Mouse (Mus musculus) midbrain, embryonic 11.5 days (tissue): ENCODE data around the gene Gm49378. TPM values are rescaled to one million over a fixed set of nuclear protein-coding genes. Genes with fewer than 3 reads are reported as not detected.

ENCODE experiments used
- ATAC-seq: fragments of 200-750 bp; cut with Nextera tagmentation; 2 replicates; pipeline ENCODE4 v1.8.0; 2017; ENCODE audit warnings: moderate TSS enrichment, moderate library complexity; ENCODE audit not compliant: low FRiP score
- DNase-seq: peaks from one replicate; pipeline ENCODE4 v3.0.0; 2015; ENCODE audit warnings: low spot score; ENCODE audit errors: missing footprints
- H3K27ac ChIP-seq: fragments of 300-500 bp; sonication (generic); 2 replicates; pipeline ENCODE4 v1.5.1; 2014; ENCODE audit warnings: low read depth, low read length
- H3K27me3 ChIP-seq: fragments of 300-500 bp; sonication (generic); 2 replicates; pipeline ENCODE4 v1.6.1; 2014; ENCODE audit warnings: mild to moderate bottlenecking, low read length, moderate library complexity, mixed read lengths; ENCODE audit not compliant: control insufficient read depth, insufficient read depth
- H3K36me3 ChIP-seq: fragments of 300-500 bp; sonication (generic); 2 replicates; pipeline ENCODE4 v1.6.1; 2014; ENCODE audit warnings: mild to moderate bottlenecking, low read length, moderate library complexity, mixed read lengths; ENCODE audit not compliant: control insufficient read depth, insufficient read depth
- H3K4me1 ChIP-seq: fragments of 300-500 bp; sonication (generic); 2 replicates; pipeline ENCODE4 v1.6.1; 2014; ENCODE audit warnings: low read length; ENCODE audit not compliant: control insufficient read depth, insufficient read depth
- H3K4me2 ChIP-seq: fragments of 300-500 bp; sonication (generic); 2 replicates; pipeline ENCODE4 v1.6.1; 2014; ENCODE audit warnings: mild to moderate bottlenecking, moderate library complexity
- H3K4me3 ChIP-seq: fragments of 300-500 bp; sonication (generic); 2 replicates; pipeline ENCODE4 v1.5.1; 2014; ENCODE audit warnings: low read depth, low read length
- H3K9ac ChIP-seq: fragments of 300-500 bp; sonication (generic); 2 replicates; pipeline ENCODE4 v1.6.1; 2014; ENCODE audit warnings: low read length
- H3K9me3 ChIP-seq: fragments of 300-500 bp; sonication (generic); 2 replicates; pipeline ENCODE4 v1.6.1; 2016; ENCODE audit warnings: low read length; ENCODE audit not compliant: control insufficient read depth
- WGBS: fragments of 180-500 bp; shearing (Covaris S2); extraction: QIAGEN DNeasy Blood & Tissue Kit; methylation state at CpG from one replicate; pipeline ENCODE4 v1.1.7; 2014; 5-methylcytosine and 5-hydroxymethylcytosine counted together
- polyA plus RNA-seq: library from polyadenylated mRNA; unstranded; fragments of >200 nt; fragmentation: Nextera tagmentation; extraction: Ambion mirVana; gene quantifications from 2 replicates; pipeline ENCODE4 v1.2.1, GENCODE M21; 2014

Gm49378 gene
- 1.8 and 2.6 TPM in 2 replicates for polyA plus RNA-seq

DNA sequence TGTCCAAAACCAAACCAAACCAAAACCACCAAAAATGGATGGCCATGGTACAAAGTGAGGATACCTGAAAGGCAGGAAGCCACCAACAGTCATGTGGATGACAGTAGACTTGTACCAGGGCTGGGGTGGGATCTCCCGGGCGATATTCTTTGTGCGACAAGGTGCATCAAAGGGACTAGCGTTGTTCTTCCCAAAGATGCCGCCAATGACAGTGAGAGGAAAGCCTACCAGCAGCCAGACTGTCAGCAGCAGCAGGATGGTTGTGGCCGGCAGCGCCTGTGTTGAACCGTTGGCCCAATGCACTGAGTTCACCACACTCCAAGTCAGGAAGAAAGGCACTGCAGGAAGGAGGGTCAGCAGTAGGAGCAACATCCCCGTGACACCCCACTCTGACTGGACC, at the start of gene Gm49378:
Gm49378 (minus strand) TSS at position 101 of the 400 bp plus-strand sequence.
- DNase-seq (no peak), ATAC-seq (no peak)
- Histone ChIP-seq H3K36me3 (peaks cover 14% of the 10 kb centered on the region), H3K27me3 (no peaks in the 10 kb centered on the region), H3K4me2 (no peak within 1 kb of the TSS), H3K9me3 (no peaks in the 10 kb centered on the region), H3K4me3 (no peak within 1 kb of the TSS), H3K9ac (no peak within 1 kb of the TSS), H3K27ac (no peak within 1 kb of the TSS), H3K4me1 (peaks cover 19% of the 10 kb centered on the region)
- 90% methylated on average over 9 of the region's 9 CpGs for WGBS

DNA sequence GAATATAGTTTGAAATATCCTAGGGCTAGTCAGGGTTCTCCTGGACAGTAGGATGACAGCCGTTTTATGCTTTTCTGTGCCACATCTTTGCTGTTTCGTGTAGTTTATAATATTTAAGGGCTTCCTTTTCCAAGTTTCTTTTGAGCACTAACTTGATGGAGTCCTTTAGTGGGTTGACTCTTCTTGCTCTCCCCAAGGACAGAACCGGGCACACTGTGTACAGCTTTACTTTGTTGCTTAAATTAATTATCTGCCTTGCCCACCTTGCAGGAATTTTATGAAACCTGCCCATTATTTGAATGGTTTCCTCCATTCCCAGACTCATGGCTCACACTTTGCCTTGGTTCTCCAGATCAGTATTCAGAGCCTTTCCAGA, 44.4 kb upstream of the Gm49378 start:
- Histone ChIP-seq H3K36me3 (peaks cover 13% of the 10 kb centered on the region; the same call in 1 of the 2 replicates), H3K4me3 (peak overlapping the region; percentile 85), H3K27me3 (no peaks in the 10 kb centered on the region), H3K4me1 (peaks cover 3% of the 10 kb centered on the region; the same call in 1 of the 2 replicates), H3K4me2 (peak overlapping the region; percentile 71), H3K27ac (no peak overlapping the region), H3K9ac (peak overlapping the region; percentile 51), H3K9me3 (no peaks in the 10 kb centered on the region)
- DNase-seq (no peak), ATAC-seq (no peak; the same call in 1 of the 2 replicates)
- 20% methylated on average over 3 of the region's 3 CpGs for WGBS

- Histone ChIP-seq H3K27me3 (no peaks in the 10 kb centered on the region), H3K4me2 (peak within 1 kb of the TSS; percentile 71), H3K27ac (peak within 1 kb of the TSS; percentile 3; the same call in 1 of the 2 replicates), H3K9ac (peak within 1 kb of the TSS; percentile 79), H3K9me3 (no peaks in the 10 kb centered on the region), H3K4me1 (peaks cover 3% of the 10 kb centered on the region; the same call in 1 of the 2 replicates), H3K4me3 (peak within 1 kb of the TSS; percentile 85), H3K36me3 (peaks cover 16% of the 10 kb centered on the region; the same call in 1 of the 2 replicates)
- peak; percentile 98 for ATAC-seq
- under 1% methylated on average over 66 of the region's 66 CpGs for WGBS
- DNase-seq, result peak; percentile 99
Observed at GRCm38 (mm10) chr14:55681160-55682117, 43.7 kb upstream of the Gm49378 start, which contains the start of gene Tinf2. Gene Tinf2, minus strand, starts transcription at chr14:55681820.

- no peak overlapping the region for H3K4me3 ChIP-seq
- peaks cover 3% of the 10 kb centered on the region; the same call in 1 of the 2 replicates for H3K4me1 ChIP-seq
- DNase-seq, result no peak
- no peak overlapping the region for H3K27ac ChIP-seq
- no peaks in the 10 kb centered on the region for H3K9me3 ChIP-seq
- H3K36me3 ChIP-seq, result peaks cover 16% of the 10 kb centered on the region; the same call in 1 of the 2 replicates
- WGBS, result 86% methylated on average over 4 of the region's 4 CpGs
- no peaks in the 10 kb centered on the region for H3K27me3 ChIP-seq
- ATAC-seq, result no peak
- H3K9ac ChIP-seq, result no peak overlapping the region
- H3K4me2 ChIP-seq, result no peak overlapping the region
Observed at GRCm38 (mm10) chr14:55677615-55678014, 39.9 kb upstream of the Gm49378 start.

- Histone ChIP-seq H3K27ac (no peak overlapping the region), H3K4me3 (peak overlapping the region; percentile 62), H3K4me1 (peaks cover 7% of the 10 kb centered on the region), H3K36me3 (peaks cover 3% of the 10 kb centered on the region; the same call in 1 of the 2 replicates), H3K9ac (peak overlapping the region; percentile 67), H3K9me3 (no peaks in the 10 kb centered on the region), H3K27me3 (no peaks in the 10 kb centered on the region), H3K4me2 (peak overlapping the region; percentile 63)
- 83% methylated on average over 7 of the region's 7 CpGs for WGBS
- ATAC-seq, result no peak
- no peak for DNase-seq
Observed at GRCm38 (mm10) chr14:55672741-55673060, 35.0 kb upstream of the Gm49378 start.

- Histone ChIP-seq H3K9me3 (no peaks in the 10 kb centered on the region), H3K36me3 (peaks cover 3% of the 10 kb centered on the region; the same call in 1 of the 2 replicates), H3K9ac (peak within 1 kb of the TSS; percentile 67), H3K27me3 (no peaks in the 10 kb centered on the region), H3K4me2 (peak within 1 kb of the TSS; percentile 63), H3K4me3 (peak within 1 kb of the TSS; percentile 62), H3K4me1 (peaks cover 7% of the 10 kb centered on the region), H3K27ac (peak within 1 kb of the TSS; percentile 53; the same call in 1 of the 2 replicates)
- ATAC-seq (peak; percentile 97), DNase-seq (peak; percentile 98)
- WGBS, result under 1% methylated on average over 38 of the region's 38 CpGs
Observed at GRCm38 (mm10) chr14:55671833-55672740, 34.4 kb upstream of the Gm49378 start, which contains the start of the genes Gmpr2 and Nedd8. Gene Gmpr2, plus strand, starts transcription at chr14:55671941. Gene Nedd8, minus strand, starts transcription at chr14:55672124.

GRCm38 (mm10) chr14:55671486-55671832, 33.8 kb upstream of the Gm49378 start:
- H3K27ac ChIP-seq, result peak overlapping the region; percentile 53; the same call in 1 of the 2 replicates
- ATAC-seq (peak; percentile 66), DNase-seq (no peak)
- H3K36me3 ChIP-seq, result no peaks in the 10 kb centered on the region
- peak overlapping the region; percentile 67 for H3K9ac ChIP-seq
- peak overlapping the region; percentile 63 for H3K4me2 ChIP-seq
- peaks cover 7% of the 10 kb centered on the region for H3K4me1 ChIP-seq
- 0% methylated on average over 12 of the region's 12 CpGs for WGBS
- no peaks in the 10 kb centered on the region for H3K27me3 ChIP-seq
- H3K4me3 ChIP-seq, result peak overlapping the region; percentile 62
- H3K9me3 ChIP-seq, result no peaks in the 10 kb centered on the region

GRCm38 (mm10) chr14:55660636-55661035, 22.9 kb upstream of the Gm49378 start:
- Histone ChIP-seq H3K9ac (no peak overlapping the region), H3K4me1 (no peaks in the 10 kb centered on the region; the same call in 1 of the 2 replicates), H3K36me3 (peaks cover 2% of the 10 kb centered on the region), H3K27ac (no peak overlapping the region), H3K4me2 (peak overlapping the region; percentile 48; the same call in 1 of the 2 replicates), H3K9me3 (no peaks in the 10 kb centered on the region), H3K4me3 (no peak overlapping the region), H3K27me3 (no peaks in the 10 kb centered on the region)
- DNase-seq (no peak), ATAC-seq (peak; percentile 19; the same call in 1 of the 2 replicates)
- WGBS, result 53% methylated on average over 2 of the region's 2 CpGs
